ENCODE assay signal across 13 mouse cellular contexts in the genomic region with DNA sequence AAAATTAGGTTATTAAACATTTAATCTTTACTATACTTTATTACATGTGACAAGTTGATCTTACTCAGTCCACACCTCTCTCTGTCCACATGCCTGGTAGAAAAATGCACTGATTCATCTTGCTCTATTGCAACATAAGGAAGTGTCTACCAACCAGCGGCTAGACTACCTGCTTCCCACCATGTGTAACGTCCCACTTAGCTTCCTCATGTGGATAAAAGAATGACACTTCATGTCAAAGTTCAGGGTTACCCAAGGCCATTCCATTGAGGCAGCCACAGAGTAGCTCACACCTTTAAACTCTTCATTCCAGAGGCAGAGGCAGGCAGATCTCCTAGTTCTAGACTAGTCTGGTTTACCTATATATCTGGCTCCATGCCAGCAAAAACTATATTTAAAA.
"Had no signal": no experiment of that assay in that cellular context is flagged by ENCODE, and none has a peak within 500 bp of the region (broad histone marks: within the 10 kb centered on the region; RNA-seq: fewer than 3 reads in every experiment).

No protein-coding gene starts in this region.

- H3K9me3 ChIP-seq: limb, embryonic 10.5 days; liver, embryonic 12.5 days; neural tube, embryonic 15.5 days had no signal

- H3K27ac ChIP-seq: kidney, postnatal 0 days; limb, embryonic 10.5 days; liver, embryonic 12.5 days; midbrain, embryonic 13.5 days; neural tube, embryonic 15.5 days had no signal

- H3K4me3 ChIP-seq: limb, embryonic 10.5 days; liver, embryonic 12.5 days; midbrain, embryonic 13.5 days; neural tube, embryonic 15.5 days had no signal

- ATAC-seq: liver, embryonic 12.5 days; midbrain, embryonic 13.5 days had no signal

- H3K9ac ChIP-seq: liver, embryonic 12.5 days; midbrain, embryonic 13.5 days; neural tube, embryonic 15.5 days had no signal

- H3K36me3 ChIP-seq: limb, embryonic 10.5 days; liver, embryonic 12.5 days; midbrain, embryonic 13.5 days; neural tube, embryonic 15.5 days had no signal

- DNase-seq: kidney, adult 11 months; kidney, adult 9 months; kidney, postnatal 36 days; layer of hippocampus, adult 9-11 months; layer of hippocampus, postnatal 36 days; retina, postnatal 1 day; thymus, adult 2 months; thymus, postnatal 25 days had no signal

- H3K4me2 ChIP-seq: liver, embryonic 12.5 days; midbrain, embryonic 13.5 days; neural tube, embryonic 15.5 days had no signal
